Mouse (Mus musculus) ES-E14 (cell line): ENCODE data around the gene Ankub1.

Source experiments
- CHD2 ChIP-seq: IDR thresholded peaks from 2 replicates; pipeline ENCODE4 v1.6.1; 2014; ENCODE audit warnings: mild to moderate bottlenecking, low read depth, low read length, inconsistent platforms
- ZC3H11A ChIP-seq: IDR thresholded peaks from 2 replicates; pipeline ENCODE4 v1.6.1; 2012; ENCODE audit warnings: low read depth, mild to moderate bottlenecking, inconsistent platforms, low read length, borderline replicate concordance

- TF ChIP-seq ZC3H11A (no peak), CHD2 (no peak)
Measured at GRCm38 (mm10) chr3:57674075-57674474, 18.5 kb downstream of the Ankub1 start.
